Mouse (Mus musculus): Measurements from ENCODE around the gene Gm28729. TPM values are rescaled to one million over a fixed set of nuclear protein-coding genes. Genes with fewer than 3 reads are reported as not detected.
"Not testable (repeated sequence)": the region's sequence is repeated elsewhere in the genome, so short reads cannot be mapped to it uniquely, and the experiment has no call there.

The Gm28729 gene
- total and polyA plus RNA-seq, 2 experiments from 2014 or later, result 0.25 to 0.47 TPM

DNA sequence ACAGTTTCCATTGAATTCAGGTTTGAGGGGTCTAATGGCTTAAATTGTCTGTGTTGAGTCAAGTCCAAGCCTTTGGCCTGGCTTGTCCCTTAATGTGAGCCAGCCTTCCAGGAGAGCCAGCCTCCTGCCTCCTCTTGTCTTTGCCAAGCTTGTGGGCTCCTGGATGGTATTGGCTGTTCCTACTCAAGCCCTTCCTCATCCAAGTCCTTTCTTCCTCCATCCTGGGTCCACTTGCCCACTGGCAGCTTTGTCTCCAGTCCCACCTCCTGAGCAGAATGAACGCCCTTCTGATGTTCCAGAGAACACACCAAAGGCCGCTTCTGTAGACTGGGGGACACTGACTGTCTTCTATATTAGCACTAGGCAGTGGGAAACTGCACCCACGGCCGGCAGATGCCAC lies 19.9 kb downstream of the Gm28729 start:
- no peak for DNase-seq (ENCODE audit: low spot score)

DNA sequence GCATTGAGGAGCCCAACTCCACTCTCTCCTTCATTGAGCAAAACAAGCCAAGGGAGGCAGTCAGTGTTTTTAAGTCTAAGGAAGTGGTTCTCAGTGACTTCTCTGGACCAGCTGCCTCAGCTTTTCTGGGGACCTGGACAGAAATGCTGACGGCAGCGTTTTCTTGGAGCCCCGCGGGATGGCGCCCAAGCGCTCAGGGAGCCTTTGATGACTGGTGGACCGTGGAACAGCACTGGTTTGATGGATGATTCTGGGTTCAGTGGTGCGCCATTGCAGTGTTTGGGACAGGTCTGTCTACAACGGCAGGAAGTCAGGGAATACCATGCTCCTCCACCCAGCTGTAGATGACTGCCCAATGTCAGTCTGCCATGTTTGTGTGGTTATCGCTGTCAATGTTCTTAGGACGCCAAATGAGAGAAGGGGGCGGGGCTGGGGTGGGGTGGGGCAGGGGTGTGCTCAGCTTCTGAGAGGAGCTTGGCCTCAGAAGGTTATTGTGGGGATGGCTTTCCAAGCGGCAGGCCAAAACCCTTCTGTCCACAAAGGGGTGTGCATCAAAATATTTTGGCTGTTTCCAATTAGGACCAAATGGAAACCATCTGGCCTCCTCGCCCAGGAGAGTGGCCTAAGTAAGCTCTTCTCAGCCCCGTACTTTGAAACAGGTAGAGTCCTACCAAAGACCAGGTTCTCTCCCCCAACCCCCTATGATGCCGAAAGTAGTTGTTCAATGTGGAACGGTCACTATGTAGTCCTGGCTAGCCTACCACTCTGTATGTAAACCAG lies 20.8 kb downstream of the Gm28729 start:
- H3K4me3 ChIP-seq (ENCODE audit: low read length), result no peak overlapping the region
- no peaks in the 10 kb centered on the region for H3K36me3 ChIP-seq (ENCODE audit: insufficient read depth, low read length)
- H3K27me3 ChIP-seq (ENCODE audit: insufficient read depth, low read length), result no peaks in the 10 kb centered on the region
- H3K9me3 ChIP-seq (ENCODE audit: low read length), result no peaks in the 10 kb centered on the region
- H3K27ac ChIP-seq, result no peak overlapping the region
- H3K4me1 ChIP-seq (ENCODE audit: insufficient read depth, low read length), result 0 out of 2 replicates have a peak, but pooled peaks cover 4% of the 10 kb centered on the region
- ATAC-seq (no peak), DNase-seq (ENCODE audit: low spot score) (no peak)
- H3K4me2 ChIP-seq (ENCODE audit: low read depth, low read length), result no peak overlapping the region
- no peak for TF ChIP-seq CTCF (IDR thresholded peaks at IDR 0.05; ENCODE audit: low read depth)
- no peak overlapping the region for H3K9ac ChIP-seq (replicated peaks; ENCODE audit: low read length)
- WGBS, result 83% methylated on average over 17 of the region's 17 CpGs

More for the DNA sequence above, 19.9 kb downstream of the Gm28729 start:
- Histone ChIP-seq H3K4me1 (ENCODE audit: insufficient read depth, low read length) (0 out of 2 replicates have a peak, but pooled peaks cover 4% of the 10 kb centered on the region), H3K27ac (peak overlapping the region; percentile 65; the same call in 1 of the 2 replicates), H3K27me3 (ENCODE audit: insufficient read depth, low read length) (no peaks in the 10 kb centered on the region), H3K36me3 (ENCODE audit: insufficient read depth, low read length) (no peaks in the 10 kb centered on the region), H3K9me3 (ENCODE audit: low read length) (no peaks in the 10 kb centered on the region), H3K4me2 (ENCODE audit: low read depth, low read length) (no peak overlapping the region), H3K4me3 (ENCODE audit: low read length) (no peak overlapping the region), H3K9ac (replicated peaks; ENCODE audit: low read length) (no peak overlapping the region)
- no peak for TF ChIP-seq CTCF (IDR thresholded peaks at IDR 0.05; ENCODE audit: low read depth)
- WGBS, result 92% methylated on average over 4 of the region's 4 CpGs
- ATAC-seq, result no peak

DNA sequence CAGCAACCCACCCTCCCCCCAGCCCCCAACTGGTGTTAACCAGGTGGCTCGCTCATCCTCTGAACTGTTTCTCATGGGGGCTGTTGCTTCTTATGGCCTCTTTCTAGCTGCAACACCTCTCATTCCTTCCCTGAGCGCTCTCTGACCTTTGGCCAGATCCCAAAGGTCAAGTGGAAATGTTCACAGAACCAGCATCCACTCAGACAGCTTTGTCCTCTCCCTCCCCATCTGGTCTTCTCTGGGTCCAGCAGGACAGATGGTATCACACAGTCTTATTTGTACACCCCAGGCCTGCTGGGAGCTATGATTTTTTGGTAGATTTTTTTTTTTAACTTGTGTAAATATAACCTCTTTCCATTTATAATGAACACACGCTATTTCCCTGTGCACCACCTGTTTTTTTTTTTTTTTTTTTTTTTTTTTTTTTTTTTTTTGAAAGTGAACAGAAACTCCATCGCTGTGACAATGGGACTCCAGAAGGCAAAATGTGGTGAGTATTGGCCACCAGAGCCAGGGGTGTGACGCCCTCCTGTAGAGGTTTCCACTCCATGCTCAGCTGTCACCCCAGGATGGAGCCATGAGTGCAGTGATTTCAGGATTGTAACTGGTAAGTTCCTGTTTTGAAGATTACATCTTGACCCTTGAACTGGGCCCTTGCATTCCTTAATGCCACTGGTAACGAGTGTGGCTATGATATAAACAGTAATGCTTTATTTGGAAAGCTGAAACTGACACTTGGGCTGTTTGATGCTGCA lies 22.0 kb downstream of the Gm28729 start:
- H3K27ac ChIP-seq, result no peak overlapping the region
- no peak overlapping the region for H3K4me3 ChIP-seq (ENCODE audit: low read length)
- H3K4me2 ChIP-seq (ENCODE audit: low read depth, low read length), result no peak overlapping the region
- 70% methylated on average over 6 of the region's 6 CpGs for WGBS
- TF ChIP-seq CTCF (IDR thresholded peaks at IDR 0.05; ENCODE audit: low read depth), result no peak
- ATAC-seq (no peak), DNase-seq (ENCODE audit: low spot score) (peak; percentile 42)
- no peak overlapping the region for H3K9ac ChIP-seq (replicated peaks; ENCODE audit: low read length)
- no peaks in the 10 kb centered on the region for H3K36me3 ChIP-seq (ENCODE audit: insufficient read depth, low read length)
- no peaks in the 10 kb centered on the region for H3K27me3 ChIP-seq (ENCODE audit: insufficient read depth, low read length)
- H3K9me3 ChIP-seq (ENCODE audit: low read length), result no peaks in the 10 kb centered on the region
- H3K4me1 ChIP-seq (ENCODE audit: insufficient read depth, low read length), result 0 out of 2 replicates have a peak, but pooled peaks cover 4% of the 10 kb centered on the region

DNA sequence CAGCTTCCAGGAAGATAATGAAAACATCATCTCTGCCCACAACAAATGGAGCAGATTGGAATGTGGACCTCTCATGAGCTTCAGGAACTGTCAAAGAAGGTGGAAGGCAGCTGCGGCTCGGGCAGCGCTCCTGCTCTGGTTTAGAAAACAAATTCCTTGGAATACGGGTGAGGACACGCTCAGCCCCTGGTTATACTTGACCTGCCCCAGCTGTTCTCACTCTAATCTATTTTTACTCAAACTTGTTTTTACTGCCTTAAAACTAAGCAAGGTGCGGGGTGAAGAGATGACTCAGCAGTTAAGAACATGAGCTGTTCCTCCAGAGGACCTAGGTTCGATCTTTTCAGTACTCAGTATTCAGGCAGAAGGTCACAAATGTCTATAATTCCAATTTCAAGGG lies 23.8 kb downstream of the Gm28729 start:
- Histone ChIP-seq H3K4me1 (ENCODE audit: insufficient read depth, low read length) (0 out of 2 replicates have a peak, but pooled peaks cover 4% of the 10 kb centered on the region), H3K9ac (replicated peaks; ENCODE audit: low read length) (no peak overlapping the region), H3K4me2 (ENCODE audit: low read depth, low read length) (no peak overlapping the region), H3K9me3 (ENCODE audit: low read length) (no peaks in the 10 kb centered on the region), H3K4me3 (ENCODE audit: low read length) (no peak overlapping the region), H3K27ac (no peak overlapping the region), H3K36me3 (ENCODE audit: insufficient read depth, low read length) (no peaks in the 10 kb centered on the region), H3K27me3 (ENCODE audit: insufficient read depth, low read length) (no peaks in the 10 kb centered on the region)
- ATAC-seq (no peak), DNase-seq (ENCODE audit: low spot score) (no peak)
- no peak for TF ChIP-seq CTCF (IDR thresholded peaks at IDR 0.05; ENCODE audit: low read depth)
- 77% methylated on average over 7 of the region's 7 CpGs for whole genome bisulfite sequencing

DNA sequence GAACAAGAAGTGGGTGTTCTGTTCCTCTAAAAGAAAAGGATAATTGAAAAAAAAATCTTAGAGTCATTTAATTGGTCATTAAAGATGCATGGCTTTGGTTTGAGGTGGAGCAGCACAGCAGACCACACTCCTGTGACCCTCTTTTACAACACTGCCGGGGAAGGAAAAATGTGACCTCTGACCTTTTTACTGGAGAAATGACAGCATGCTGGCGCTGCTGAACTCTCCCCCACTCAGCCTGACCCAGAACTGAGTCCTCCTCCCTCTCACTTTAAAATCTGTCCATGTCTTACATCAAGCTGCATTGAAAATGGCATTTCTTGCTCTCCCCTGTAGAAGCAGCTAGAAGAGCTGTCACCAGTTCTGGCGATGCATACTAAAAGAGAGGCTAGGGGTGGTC lies 31.9 kb downstream of the Gm28729 start:
- TF ChIP-seq CTCF (IDR thresholded peaks at IDR 0.05; ENCODE audit: low read depth), result no peak
- H3K9ac ChIP-seq (replicated peaks; ENCODE audit: low read length), result no peak overlapping the region
- H3K36me3 ChIP-seq (ENCODE audit: insufficient read depth, low read length), result no peaks in the 10 kb centered on the region
- no peaks in the 10 kb centered on the region for H3K9me3 ChIP-seq (ENCODE audit: low read length)
- no peak for DNase-seq (ENCODE audit: low spot score)
- no peak overlapping the region for H3K27ac ChIP-seq
- ATAC-seq, result no peak
- no peak overlapping the region for H3K4me3 ChIP-seq (ENCODE audit: low read length)
- no peaks in the 10 kb centered on the region for H3K4me1 ChIP-seq (ENCODE audit: insufficient read depth, low read length)
- WGBS, result 31% methylated on average over 3 of the region's 3 CpGs
- H3K4me2 ChIP-seq (ENCODE audit: low read depth, low read length), result no peak overlapping the region
- no peaks in the 10 kb centered on the region for H3K27me3 ChIP-seq (ENCODE audit: insufficient read depth, low read length)

DNA sequence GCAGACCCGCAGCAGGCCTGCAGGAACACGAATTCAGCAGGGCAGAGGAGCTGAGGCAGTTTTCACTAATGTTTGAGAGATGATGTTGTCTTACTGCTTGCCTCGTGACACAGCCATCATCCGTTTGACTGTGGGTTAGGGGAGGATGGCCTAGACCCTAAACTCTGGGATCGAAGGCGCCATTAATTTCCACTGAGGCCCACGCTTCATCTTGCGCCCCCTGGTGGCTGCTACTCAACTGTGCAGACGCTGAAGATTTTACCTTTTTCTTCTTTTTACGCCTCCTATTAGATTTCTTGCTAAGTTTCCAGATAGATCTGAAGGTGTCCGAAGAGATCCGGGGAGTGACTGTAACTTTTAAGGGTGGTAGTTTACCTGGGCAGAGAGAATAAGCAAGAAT lies 33.3 kb downstream of the Gm28729 start:
- 36% methylated on average over 12 of the region's 12 CpGs for WGBS
- no peaks in the 10 kb centered on the region for H3K36me3 ChIP-seq (ENCODE audit: insufficient read depth, low read length)
- peak; percentile 78 for TF ChIP-seq CTCF (IDR thresholded peaks at IDR 0.05; ENCODE audit: low read depth)
- H3K4me2 ChIP-seq (ENCODE audit: low read depth, low read length), result no peak overlapping the region
- H3K4me3 ChIP-seq (ENCODE audit: low read length), result no peak overlapping the region
- no peak overlapping the region for H3K27ac ChIP-seq
- ATAC-seq (no peak), DNase-seq (ENCODE audit: low spot score) (peak; percentile 51)
- no peaks in the 10 kb centered on the region for H3K27me3 ChIP-seq (ENCODE audit: insufficient read depth, low read length)
- no peaks in the 10 kb centered on the region for H3K9me3 ChIP-seq (ENCODE audit: low read length)
- H3K4me1 ChIP-seq (ENCODE audit: insufficient read depth, low read length), result no peaks in the 10 kb centered on the region
- no peak overlapping the region for H3K9ac ChIP-seq (replicated peaks; ENCODE audit: low read length)

DNA sequence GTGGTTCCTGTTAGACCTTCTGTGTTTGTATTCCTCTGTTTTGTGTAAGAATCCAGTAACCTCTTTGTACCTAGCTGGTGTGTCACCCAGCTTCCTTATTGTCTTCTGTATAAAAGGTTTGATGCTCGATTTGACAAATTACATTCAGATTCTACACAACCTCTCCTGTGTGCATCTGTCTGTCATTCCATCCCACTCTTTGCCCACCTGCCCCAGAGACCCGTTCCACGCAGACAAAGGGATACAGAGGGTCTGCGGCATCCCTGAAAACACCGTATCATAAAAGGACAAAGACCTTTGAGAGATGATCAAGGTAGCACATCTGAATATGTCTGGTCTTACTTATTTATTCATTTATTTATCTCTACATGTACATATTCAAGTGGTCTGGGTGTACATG lies 37.2 kb downstream of the Gm28729 start:
- H3K9ac ChIP-seq (replicated peaks; ENCODE audit: low read length); H3K27me3 ChIP-seq (ENCODE audit: insufficient read depth, low read length); ATAC-seq; DNase-seq (ENCODE audit: low spot score); H3K9me3 ChIP-seq (ENCODE audit: low read length); H3K36me3 ChIP-seq (ENCODE audit: insufficient read depth, low read length); H3K4me3 ChIP-seq (ENCODE audit: low read length); H3K27ac ChIP-seq; H3K4me2 ChIP-seq (ENCODE audit: low read depth, low read length); H3K4me1 ChIP-seq (ENCODE audit: insufficient read depth, low read length): not testable (repeated sequence)
- WGBS, result 94% methylated on average over 5 of the region's 5 CpGs

Measured in hindbrain, postnatal 0 days (tissue).